Mouse (Mus musculus) megakaryocyte, embryonic 14.5 days (primary cell): Measurements from ENCODE around the gene Hacd2. TPM values are rescaled to one million over a fixed set of nuclear protein-coding genes. Genes with fewer than 3 reads are reported as not detected.

Experiments
- H3K27me3 ChIP-seq: replicated peaks from 2 replicates; pipeline ENCODE3; 2012; ENCODE audit warnings: inconsistent platforms
- H3K36me3 ChIP-seq: replicated peaks from 2 replicates; pipeline ENCODE3; 2012; ENCODE audit warnings: low read length, inconsistent platforms, mixed read lengths
- H3K4me1 ChIP-seq: 2 replicates; pipeline ENCODE4 v1.6.1; 2012; ENCODE audit warnings: inconsistent platforms
- H3K4me3 ChIP-seq: replicated peaks from 2 replicates; pipeline ENCODE3; 2012; ENCODE audit warnings: moderate library complexity, mild to moderate bottlenecking, inconsistent platforms
- H3K9me3 ChIP-seq: 2 replicates; pipeline ENCODE4 v1.6.1; 2012; ENCODE audit warnings: inconsistent platforms
- FLI1 ChIP-seq: IDR thresholded peaks from 2 replicates; pipeline ENCODE4 v1.6.1; 2012; ENCODE audit warnings: low read length, inconsistent platforms, mixed read lengths
- GATA1 ChIP-seq: IDR thresholded peaks from 3 replicates; pipeline ENCODE4 v1.6.1; 2012; ENCODE audit warnings: mixed read lengths, low read length, inconsistent platforms, borderline replicate concordance
- polyA plus RNA-seq: library from polyadenylated mRNA; stranded (reverse); fragments of >175 nt; gene quantifications from 2 replicates; pipeline ENCODE4 v1.2.3, GENCODE M21; 2012; ENCODE audit warnings: low replicate concordance; ENCODE audit not compliant: insufficient read depth

Gene Hacd2
- polyA plus RNA-seq, 1 experiment, result 58.7 TPM

DNA sequence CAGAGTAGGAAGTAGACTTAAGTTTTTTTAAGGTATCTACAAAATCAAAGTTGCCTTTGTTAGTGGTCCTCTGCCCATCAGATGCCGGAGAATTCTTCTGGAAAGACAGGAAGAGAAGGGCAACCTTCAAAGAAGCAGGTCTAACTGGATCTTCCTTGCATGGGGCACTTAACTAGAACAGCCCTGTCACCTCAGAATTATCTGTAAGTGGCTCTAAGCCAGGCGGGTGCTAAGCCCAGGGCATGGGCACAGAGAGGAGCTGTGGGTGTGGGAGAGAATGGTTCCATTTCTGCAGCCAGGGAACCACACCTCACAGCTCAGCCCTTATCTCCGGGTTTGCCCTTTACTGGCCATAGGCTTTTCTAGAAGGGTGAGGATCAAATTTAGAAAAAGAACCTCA, 30.9 kb upstream of the Hacd2 start:
- Histone ChIP-seq H3K27me3 (no peaks in the 10 kb centered on the region), H3K36me3 (peaks cover 96% of the 10 kb centered on the region), H3K4me3 (no peak overlapping the region), H3K4me1 (peaks cover 5% of the 10 kb centered on the region; the same call in 1 of the 2 replicates), H3K9me3 (no peaks in the 10 kb centered on the region)
- no peak for TF ChIP-seq FLI1

DNA sequence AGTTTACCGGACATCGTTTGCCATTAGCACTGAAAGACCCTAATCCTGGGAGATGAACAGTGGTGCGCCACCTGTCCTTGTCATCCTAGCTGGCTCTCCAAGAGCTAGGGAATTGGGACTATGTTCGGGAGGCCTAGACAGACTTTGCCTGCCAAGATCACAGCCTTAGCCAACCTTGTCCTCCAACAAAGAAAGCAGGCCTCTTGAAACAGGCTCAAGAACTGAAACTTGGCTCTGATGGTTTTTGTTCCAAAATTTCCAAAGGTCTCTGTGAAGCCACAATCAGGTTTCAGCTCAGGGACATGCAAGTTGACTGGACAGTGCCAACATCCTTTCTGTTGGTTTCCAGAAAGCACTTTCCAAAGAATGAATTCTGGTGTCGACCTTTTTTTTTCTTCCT, 29.4 kb upstream of the Hacd2 start:
- Histone ChIP-seq H3K27me3 (no peaks in the 10 kb centered on the region), H3K36me3 (peaks cover 96% of the 10 kb centered on the region), H3K4me1 (peaks cover 5% of the 10 kb centered on the region; the same call in 1 of the 2 replicates), H3K4me3 (no peak overlapping the region), H3K9me3 (no peaks in the 10 kb centered on the region)
- TF ChIP-seq GATA1, result no peak
- TF ChIP-seq FLI1, result no peak

DNA sequence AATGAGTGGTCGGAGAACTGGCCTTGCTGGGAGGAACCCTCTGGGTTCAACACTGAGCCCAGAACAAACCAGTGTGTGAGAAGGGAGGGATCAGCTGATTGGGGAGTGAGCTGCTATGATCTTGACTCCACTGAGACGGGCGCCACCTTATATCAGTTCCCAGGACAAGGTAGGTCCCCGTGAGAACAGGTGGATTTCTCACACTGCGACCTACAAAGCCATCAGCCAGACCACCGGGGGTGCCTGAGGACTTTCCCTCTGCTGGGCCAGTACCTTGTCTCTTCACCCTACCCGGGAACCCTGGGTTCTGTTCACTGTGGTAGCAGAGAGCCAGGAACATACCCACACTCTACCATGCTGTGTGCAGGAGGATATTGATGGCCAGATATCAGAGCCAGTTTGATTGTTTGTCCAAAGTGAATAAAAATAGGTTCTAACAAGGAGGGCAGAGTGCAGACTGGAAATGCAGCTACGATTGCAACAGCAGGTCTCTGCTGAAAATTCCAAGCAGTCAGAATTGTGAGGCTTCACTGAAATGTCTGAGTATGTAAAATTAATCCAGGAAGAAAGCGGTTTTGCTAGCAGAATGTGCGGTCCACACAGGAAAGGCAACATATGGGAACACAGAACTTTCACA, 28.4 kb upstream of the Hacd2 start:
- Histone ChIP-seq H3K4me3 (no peak overlapping the region), H3K9me3 (no peaks in the 10 kb centered on the region), H3K27me3 (no peaks in the 10 kb centered on the region), H3K4me1 (peaks cover 5% of the 10 kb centered on the region), H3K36me3 (peaks cover 96% of the 10 kb centered on the region)
- TF ChIP-seq FLI1 (no peak), GATA1 (no peak)

DNA sequence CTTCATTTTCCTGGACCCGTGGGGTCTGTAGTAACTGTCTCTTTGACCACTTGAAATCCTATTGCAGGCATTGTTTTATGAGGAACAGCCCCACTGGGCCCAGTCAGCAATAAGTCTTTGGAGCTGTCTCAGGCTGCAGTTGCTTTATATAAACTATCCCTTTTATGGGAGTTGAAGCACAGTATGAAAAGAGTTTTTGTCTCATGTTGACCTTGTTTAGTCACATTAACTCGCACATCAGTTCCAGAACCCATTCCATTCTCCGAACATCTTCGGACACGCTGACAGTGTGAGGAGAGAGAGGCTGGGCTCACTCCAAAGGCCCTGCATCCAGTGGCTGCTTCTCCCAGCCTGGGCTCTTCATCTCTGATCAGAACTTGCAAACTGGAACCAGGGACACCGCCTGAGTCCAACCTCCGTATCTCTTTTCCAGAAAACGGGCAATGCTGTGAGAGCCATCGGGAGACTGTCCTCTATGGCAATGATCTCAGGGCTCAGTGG, 27.5 kb upstream of the Hacd2 start:
- TF ChIP-seq FLI1, result no peak
- no peak for TF ChIP-seq GATA1
- Histone ChIP-seq H3K36me3 (peaks cover 96% of the 10 kb centered on the region), H3K27me3 (no peaks in the 10 kb centered on the region), H3K9me3 (no peaks in the 10 kb centered on the region), H3K4me3 (no peak overlapping the region), H3K4me1 (peaks cover 5% of the 10 kb centered on the region)

DNA sequence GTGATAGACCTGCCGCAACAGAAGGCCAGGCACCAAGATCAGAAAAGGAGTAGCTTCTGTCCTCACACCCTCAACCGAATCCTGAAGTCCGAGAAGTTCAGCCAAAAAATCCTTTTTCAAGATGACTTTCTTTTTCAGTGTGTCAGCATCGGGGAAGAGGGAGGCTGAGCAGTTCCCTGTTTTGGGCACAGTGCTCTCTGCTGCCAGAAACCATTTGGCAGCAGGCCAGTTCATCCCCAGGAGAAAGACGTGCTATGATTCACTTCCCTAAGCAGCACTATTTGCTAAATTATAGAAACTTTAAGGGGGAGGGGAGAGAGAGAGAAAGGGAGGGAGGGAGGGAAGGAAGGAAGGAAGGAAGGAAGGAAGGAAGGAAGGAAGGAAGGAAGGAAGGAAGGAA, 26.1 kb upstream of the Hacd2 start:
- TF ChIP-seq GATA1 (no peak), FLI1 (no peak)
- Histone ChIP-seq H3K4me3 (no peak overlapping the region), H3K9me3 (no peaks in the 10 kb centered on the region), H3K4me1 (peaks cover 4% of the 10 kb centered on the region), H3K27me3 (no peaks in the 10 kb centered on the region), H3K36me3 (peaks cover 95% of the 10 kb centered on the region)

DNA sequence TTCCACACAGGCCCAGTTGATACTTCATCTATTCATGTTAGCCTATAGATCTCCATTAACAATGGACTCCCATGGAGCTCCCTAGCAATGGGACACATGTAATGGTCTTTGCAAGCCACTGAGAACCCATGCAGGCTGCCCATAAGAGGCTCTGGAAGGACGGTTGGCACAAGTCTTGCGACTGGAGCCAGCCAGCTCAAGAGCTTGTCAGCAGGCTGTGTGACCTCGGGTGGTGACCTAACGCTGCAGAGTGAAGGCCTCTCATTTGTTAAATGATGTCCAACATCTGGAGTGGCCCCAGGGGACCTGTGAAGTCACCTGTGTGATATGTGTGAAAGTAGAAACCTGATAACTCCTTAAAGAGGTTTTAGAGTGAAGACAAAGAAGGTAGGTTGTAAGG, 25.2 kb upstream of the Hacd2 start:
- H3K4me1 ChIP-seq, result no peaks in the 10 kb centered on the region; the same call in 1 of the 2 replicates
- TF ChIP-seq GATA1 (no peak), FLI1 (no peak)
- no peak overlapping the region for H3K4me3 ChIP-seq
- H3K36me3 ChIP-seq, result peaks cover 95% of the 10 kb centered on the region
- H3K27me3 ChIP-seq, result no peaks in the 10 kb centered on the region
- no peaks in the 10 kb centered on the region for H3K9me3 ChIP-seq

DNA sequence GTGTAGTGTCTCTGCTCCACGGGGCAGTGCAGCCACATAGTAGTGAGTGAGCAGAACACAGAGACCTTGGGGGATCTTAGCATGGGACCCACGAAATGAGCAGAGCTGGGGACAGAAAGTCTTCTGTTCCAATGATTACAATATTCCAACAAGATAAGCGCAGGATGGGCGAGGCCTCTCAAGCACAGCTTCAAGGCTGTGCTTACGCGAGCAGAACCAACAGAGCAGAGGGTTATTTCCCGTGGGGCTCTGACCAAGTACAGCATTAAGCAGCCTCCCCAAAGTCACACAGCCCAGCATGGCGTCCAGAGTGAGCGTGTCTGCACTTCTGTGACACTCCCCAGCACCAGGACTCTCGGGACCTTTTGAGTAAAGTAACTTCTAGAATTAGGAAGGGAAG, 24.7 kb upstream of the Hacd2 start:
- Histone ChIP-seq H3K27me3 (no peaks in the 10 kb centered on the region), H3K4me3 (no peak overlapping the region), H3K9me3 (no peaks in the 10 kb centered on the region), H3K4me1 (no peaks in the 10 kb centered on the region; the same call in 1 of the 2 replicates), H3K36me3 (peaks cover 97% of the 10 kb centered on the region)
- TF ChIP-seq FLI1 (no peak), GATA1 (no peak)

DNA sequence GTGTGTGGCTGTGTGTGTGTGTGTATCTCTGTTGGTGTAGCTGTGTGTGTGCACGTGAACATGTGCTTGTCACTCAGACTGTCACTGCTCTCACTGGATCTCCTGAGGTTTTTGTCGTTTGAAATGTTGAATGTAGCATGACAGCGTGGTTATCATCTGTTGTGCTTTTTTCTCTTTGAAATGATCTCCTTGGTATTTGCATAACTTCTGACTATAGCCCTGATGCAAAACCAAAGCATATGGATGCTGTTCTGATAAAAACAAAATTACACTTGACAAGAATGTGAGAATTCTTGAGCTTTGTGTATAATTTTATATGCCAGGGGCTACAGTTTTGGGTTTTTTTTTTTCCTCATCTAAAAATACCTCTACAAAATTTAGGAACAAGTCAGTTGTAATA, 23.2 kb upstream of the Hacd2 start:
- Histone ChIP-seq H3K36me3 (peaks cover 82% of the 10 kb centered on the region), H3K4me1 (peaks cover 5% of the 10 kb centered on the region; the same call in 1 of the 2 replicates), H3K27me3 (no peaks in the 10 kb centered on the region), H3K9me3 (no peaks in the 10 kb centered on the region), H3K4me3 (no peak overlapping the region)
- TF ChIP-seq GATA1 (no peak), FLI1 (no peak)

DNA sequence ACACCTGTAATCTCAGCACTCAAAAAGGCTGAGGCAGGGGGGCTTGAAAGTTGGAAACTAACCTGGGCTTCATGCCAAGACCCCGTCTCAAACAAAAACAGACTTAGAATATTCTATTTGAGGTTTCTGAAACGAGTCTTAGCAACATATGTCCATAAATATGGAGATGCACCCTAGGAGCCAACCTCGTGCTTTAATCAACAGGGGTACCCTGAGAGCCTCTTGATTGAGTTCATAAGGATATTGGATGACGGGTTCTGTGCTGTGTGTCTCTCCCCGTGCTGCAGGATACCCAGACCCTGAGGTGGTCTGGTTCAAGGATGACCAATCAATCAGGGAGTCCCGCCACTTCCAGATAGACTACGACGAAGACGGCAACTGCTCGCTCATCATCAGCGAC, 22.2 kb upstream of the Hacd2 start:
- H3K27me3 ChIP-seq, result no peaks in the 10 kb centered on the region
- TF ChIP-seq GATA1 (no peak), FLI1 (no peak)
- peaks cover 73% of the 10 kb centered on the region for H3K36me3 ChIP-seq
- H3K4me1 ChIP-seq, result peaks cover 13% of the 10 kb centered on the region
- H3K9me3 ChIP-seq, result no peaks in the 10 kb centered on the region
- no peak overlapping the region for H3K4me3 ChIP-seq

DNA sequence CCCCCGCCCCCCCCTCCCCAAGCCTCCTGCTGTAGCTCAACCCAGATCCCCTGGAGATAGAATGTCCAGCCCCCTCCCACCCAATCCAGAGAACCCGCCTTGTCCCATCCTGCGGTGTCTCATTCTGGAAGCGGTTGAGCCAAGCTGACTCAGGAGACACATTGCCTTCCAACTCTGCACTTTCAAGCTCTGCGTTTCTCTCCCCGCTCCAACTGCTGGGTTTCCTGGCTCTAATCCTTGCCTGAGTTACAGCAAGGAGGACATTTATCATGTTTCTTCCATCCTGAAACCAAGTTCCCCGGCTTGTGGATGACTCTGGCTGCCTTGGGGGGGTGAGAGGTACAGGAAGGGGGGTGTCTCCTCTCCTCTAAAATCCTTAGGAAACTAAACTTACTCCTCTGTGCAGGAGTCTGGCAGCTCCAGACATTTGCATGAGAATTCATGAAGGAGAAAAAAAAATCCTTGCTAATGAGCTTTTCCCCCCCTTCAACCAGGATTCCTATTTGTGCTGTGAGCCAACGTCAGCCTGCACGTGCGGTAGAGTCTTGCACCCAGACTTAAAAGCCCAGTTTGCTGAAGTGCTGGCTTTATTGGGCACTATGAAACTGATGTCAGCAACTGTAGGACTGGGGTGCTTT, 21.2 kb upstream of the Hacd2 start:
- no peaks in the 10 kb centered on the region for H3K27me3 ChIP-seq
- H3K9me3 ChIP-seq, result no peaks in the 10 kb centered on the region
- H3K36me3 ChIP-seq, result peaks cover 62% of the 10 kb centered on the region
- H3K4me1 ChIP-seq, result peaks cover 18% of the 10 kb centered on the region
- no peak overlapping the region for H3K4me3 ChIP-seq
- TF ChIP-seq GATA1 (no peak), FLI1 (no peak)

DNA sequence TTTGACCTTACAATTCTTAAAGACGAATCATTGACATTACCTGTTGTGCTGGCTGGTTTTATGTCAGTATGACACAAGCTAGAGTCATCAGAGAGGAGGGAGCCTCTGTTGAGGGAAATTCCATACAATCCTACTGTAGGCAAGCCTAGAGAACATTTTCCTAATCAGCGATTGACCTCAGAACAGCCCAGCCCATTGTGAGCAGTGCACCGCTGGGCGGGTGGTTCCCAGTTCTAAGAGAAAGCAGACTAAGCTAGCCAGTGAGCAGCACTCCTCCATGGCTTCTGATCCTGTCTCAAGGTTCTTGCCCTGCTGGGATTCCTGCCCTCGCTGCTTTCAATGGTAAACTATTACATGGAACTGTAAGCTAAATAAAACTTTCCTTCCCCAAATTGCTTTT, 17.9 kb upstream of the Hacd2 start:
- Histone ChIP-seq H3K27me3 (peaks cover 4% of the 10 kb centered on the region), H3K4me3 (no peak overlapping the region), H3K36me3 (peaks cover 31% of the 10 kb centered on the region), H3K4me1 (peaks cover 25% of the 10 kb centered on the region), H3K9me3 (no peaks in the 10 kb centered on the region)
- TF ChIP-seq FLI1 (no peak), GATA1 (no peak)
